22 mouse cellular contexts compared by ENCODE assay signal in genomic region chr15:85845071-85845470, GRCm38 (mm10). TPM values are rescaled to one million over a fixed set of nuclear protein-coding genes. Genes with fewer than 3 reads are reported as not detected.
DNase-seq lines count a peak whose midpoint lies in the region; ATAC-seq lines count a peak whose summit lies in the region.
"Had no signal": no experiment of that assay in that cellular context is flagged by ENCODE, and none has a peak within 500 bp of the region (broad histone marks: within the 10 kb centered on the region; RNA-seq: fewer than 3 reads in every experiment).

No protein-coding gene starts in this region.

- H3K4me3 ChIP-seq in midbrain, embryonic 11.5 days (ENCODE audit: low read depth, low read length): no peak overlapping the region
- H3K4me3 ChIP-seq in midbrain, embryonic 15.5 days: no peak overlapping the region
- H3K4me3 ChIP-seq: embryonic facial prominence, embryonic 13.5 days; forebrain, embryonic 13.5 days; heart, embryonic 10.5 days; hindbrain, embryonic 13.5 days had no signal

- no peaks in the 10 kb centered on the region for H3K9me3 ChIP-seq in midbrain, embryonic 11.5 days (ENCODE audit: control insufficient read depth, low read length)
- no peaks in the 10 kb centered on the region for H3K9me3 ChIP-seq in midbrain, embryonic 15.5 days
- H3K9me3 ChIP-seq: embryonic facial prominence, embryonic 13.5 days; forebrain, embryonic 13.5 days; G1E; heart, embryonic 10.5 days; hindbrain, embryonic 13.5 days had no signal

- 0 out of 2 replicates have a peak, but pooled peaks have one; percentile 26 for ATAC-seq in cerebellum, adult (ENCODE audit: insufficient number of reproducible peaks, low FRiP score, low TSS enrichment)
- ATAC-seq in midbrain, embryonic 11.5 days (ENCODE audit: low FRiP score): no peak
- ATAC-seq in midbrain, embryonic 15.5 days (replicated peaks): no peak
- ATAC-seq: CD4-positive, CD25-positive, alpha-beta regulatory T cell, adult 4 months; forebrain, embryonic 13.5 days; hindbrain, postnatal 0 days had no signal

- H3K4me2 ChIP-seq in midbrain, embryonic 11.5 days: no peak overlapping the region
- no peak overlapping the region for H3K4me2 ChIP-seq in midbrain, embryonic 15.5 days
- H3K4me2 ChIP-seq: embryonic facial prominence, embryonic 13.5 days; forebrain, embryonic 13.5 days; hindbrain, embryonic 13.5 days had no signal

- H3K9ac ChIP-seq in midbrain, embryonic 11.5 days (ENCODE audit: low read length): no peak overlapping the region
- H3K9ac ChIP-seq in midbrain, embryonic 15.5 days: no peak overlapping the region
- H3K9ac ChIP-seq: embryonic facial prominence, embryonic 13.5 days; forebrain, embryonic 13.5 days; hindbrain, embryonic 13.5 days had no signal

- H3K36me3 ChIP-seq in midbrain, embryonic 11.5 days (ENCODE audit: control insufficient read depth, insufficient read depth, low read length): no peaks in the 10 kb centered on the region
- no peaks in the 10 kb centered on the region for H3K36me3 ChIP-seq in midbrain, embryonic 15.5 days (replicated peaks)
- H3K36me3 ChIP-seq: heart, embryonic 10.5 days had no signal

- H3K4me1 ChIP-seq in midbrain, embryonic 11.5 days (ENCODE audit: control insufficient read depth, insufficient read depth, low read length): no peaks in the 10 kb centered on the region
- H3K4me1 ChIP-seq in midbrain, embryonic 15.5 days: no peaks in the 10 kb centered on the region
- H3K4me1 ChIP-seq: embryonic facial prominence, embryonic 13.5 days; forebrain, embryonic 13.5 days had no signal

- no peaks in the 10 kb centered on the region for H3K27me3 ChIP-seq in midbrain, embryonic 11.5 days (ENCODE audit: control insufficient read depth, insufficient read depth, low read length)
- H3K27me3 ChIP-seq in midbrain, embryonic 15.5 days (replicated peaks): no peaks in the 10 kb centered on the region
- H3K27me3 ChIP-seq: embryonic facial prominence, embryonic 13.5 days; forebrain, embryonic 13.5 days; hindbrain, embryonic 13.5 days had no signal

- no peak for DNase-seq in cerebellum, postnatal 4 days (ENCODE audit: low spot score in 2 of 2)
- DNase-seq in cerebellum, adult 18-20 months: peak; percentile 49 to 64
- peak; percentile 51 to 58 for DNase-seq in cerebellum, postnatal 10 days
- DNase-seq in midbrain, embryonic 11.5 days (ENCODE audit: low spot score, missing footprints): no peak
- no peak for DNase-seq in retina, embryonic 14.5 days (ENCODE audit: low spot score)
- DNase-seq: adrenal gland, adult 8-10 months; adrenal gland, postnatal 36 days; B cell, adult 2 months; gastrocnemius, postnatal 36 days; heart, adult 11 months; heart, postnatal 10 days; kidney, adult 11 months; kidney, adult 9 months had no signal

- no peak overlapping the region for H3K27ac ChIP-seq in midbrain, embryonic 11.5 days (ENCODE audit: low read depth, low read length)
- no peak overlapping the region for H3K27ac ChIP-seq in midbrain, embryonic 15.5 days
- H3K27ac ChIP-seq: embryonic facial prominence, embryonic 13.5 days; forebrain, embryonic 13.5 days; heart, embryonic 10.5 days; hindbrain, embryonic 13.5 days; hindbrain, postnatal 0 days had no signal

RNA-seq across cellular contexts. Expression of gene Ttc38, which starts 13.0 kb away (rescaled TPM):
- 1.9 and 2.4 TPM in 2 replicates for polyA plus RNA-seq in midbrain, embryonic 11.5 days (2014; fragmentation: Nextera tagmentation; extraction: Ambion mirVana)
- 3.3 and 3.6 TPM in 2 replicates for polyA plus RNA-seq in midbrain, embryonic 15.5 days (2015; fragmentation: Nextera tagmentation; extraction: Ambion mirVana)

RNA-seq across cellular contexts. Expression of gene Gtse1, which starts 14.5 kb away (rescaled TPM):
- 38.6 and 43.7 TPM in 2 replicates for polyA plus RNA-seq in midbrain, embryonic 11.5 days (2014; fragmentation: Nextera tagmentation; extraction: Ambion mirVana)
- polyA plus RNA-seq in midbrain, embryonic 15.5 days (2015; fragmentation: Nextera tagmentation; extraction: Ambion mirVana): 4.2 and 5.3 TPM in 2 replicates

RNA-seq across cellular contexts. Expression of gene Pkdrej, which starts 23.5 kb away (rescaled TPM):
- polyA plus RNA-seq in midbrain, embryonic 11.5 days (2014; fragmentation: Nextera tagmentation; extraction: Ambion mirVana): 0.07 and 0.15 TPM in 2 replicates
- 0.05 and 0.10 TPM in 2 replicates for polyA plus RNA-seq in midbrain, embryonic 15.5 days (2015; fragmentation: Nextera tagmentation; extraction: Ambion mirVana)
- polyA plus RNA-seq: CD4-positive, CD25-positive, alpha-beta regulatory T cell, adult 4 months; forebrain, embryonic 13.5 days; G1E had no signal

RNA-seq across cellular contexts. Expression of gene Cdpf1, which starts 33.6 kb away (rescaled TPM):
- polyA plus RNA-seq in midbrain, embryonic 11.5 days (2014; fragmentation: Nextera tagmentation; extraction: Ambion mirVana): 18.1 and 21.8 TPM in 2 replicates
- polyA plus RNA-seq in midbrain, embryonic 15.5 days (2015; fragmentation: Nextera tagmentation; extraction: Ambion mirVana): 21.3 and 25.6 TPM in 2 replicates

RNA-seq across cellular contexts. Expression of gene Trmu, which starts 34.0 kb away (rescaled TPM):
- polyA plus RNA-seq in midbrain, embryonic 11.5 days (2014; fragmentation: Nextera tagmentation; extraction: Ambion mirVana): 29.9 and 33.5 TPM in 2 replicates
- polyA plus RNA-seq in midbrain, embryonic 15.5 days (2015; fragmentation: Nextera tagmentation; extraction: Ambion mirVana): 58.8 and 63.4 TPM in 2 replicates

Comparison
In these comparisons a context has a peak if more than half of its experiments do, and no peak if none do; other contexts are left out.
1. DNase-seq: peak in cerebellum, adult 18-20 months (2 of 2) and cerebellum, postnatal 10 days (2 of 2); none in cerebellum, postnatal 4 days (0 of 2), midbrain, embryonic 11.5 days (single experiment) and retina, embryonic 14.5 days (single experiment).